Mouse (Mus musculus) gastrocnemius, adult 18-20 months (tissue): ENCODE data around the gene Csrp2. TPM values are rescaled to one million over a fixed set of nuclear protein-coding genes. Genes with fewer than 3 reads are reported as not detected.

Source experiments
- DNase-seq: peaks from one replicate; pipeline ENCODE4 v3.0.0; 2021; ENCODE audit warnings: low spot score
- total RNA-seq, 2 experiments: library from RNA; stranded (reverse); gene quantifications; 2 replicates each; pipeline ENCODE4 v1.2.3; 2021

Csrp2 gene
- total RNA-seq, 2 experiments from 2014 or later = 5.5 to 6.4 TPM

GRCm38 (mm10) chr10:110971044-110971443, 51.5 kb downstream of the Csrp2 start:
- DNase-seq = no peak

- no peak for DNase-seq
Observed at GRCm38 (mm10) chr10:110971483-110971882, 51.9 kb downstream of the Csrp2 start.

GRCm38 (mm10) chr10:110971998-110972397, 52.4 kb downstream of the Csrp2 start:
- no peak for DNase-seq

GRCm38 (mm10) chr10:110974463-110974862, 54.9 kb downstream of the Csrp2 start:
- DNase-seq = peak; percentile 57

- no peak for DNase-seq
Observed at GRCm38 (mm10) chr10:110974885-110975284, 55.3 kb downstream of the Csrp2 start.

GRCm38 (mm10) chr10:110976046-110976445, 56.5 kb downstream of the Csrp2 start:
- peak; percentile 40 for DNase-seq

GRCm38 (mm10) chr10:110977379-110977778, 57.8 kb downstream of the Csrp2 start:
- no peak for DNase-seq

- DNase-seq = no peak
Observed at GRCm38 (mm10) chr10:110979431-110979830, 59.8 kb downstream of the Csrp2 start.

- DNase-seq = no peak
Observed at GRCm38 (mm10) chr10:110980441-110980840, 60.9 kb downstream of the Csrp2 start.

- peak; percentile 48 for DNase-seq
Observed at GRCm38 (mm10) chr10:110982771-110983170, 63.2 kb downstream of the Csrp2 start.

- DNase-seq = no peak
Observed at GRCm38 (mm10) chr10:110986682-110987081, 67.1 kb downstream of the Csrp2 start.

Other genes starting within 250 kb of the Csrp2 start
- 1 to 10 TPM in 1 of 2 experiments, under 1 TPM in 1; 0.27 to 1.0 TPM for gene E2f7, start 174.3 kb upstream of the Csrp2 start, total RNA-seq
- gene Zdhhc17, start 90.4 kb downstream of the Csrp2 start, total RNA-seq = 10 to 100 TPM; 17.1 to 19.2 TPM
- gene Osbpl8, start 245.0 kb downstream of the Csrp2 start, total RNA-seq = 10 to 100 TPM; 13.1 to 17.0 TPM